Mouse (Mus musculus) spleen, postnatal 4 days (tissue): ENCODE data around the gene Lexm.

Experiments used
- DNase-seq, 2 experiments: peaks; one replicate each; pipeline ENCODE4 v3.0.0; 2022; ENCODE audit warnings: low spot score in 2 of 2

Gene Lexm

GRCm38 (mm10) chr4:106617056-106617455, at the start of gene Lexm:
Gene Lexm (minus strand): TSS chr4:106617241.
- no peak for DNase-seq

GRCm38 (mm10) chr4:106666546-106666945, 49.5 kb upstream of the Lexm start:
- DNase-seq: no peak

GRCm38 (mm10) chr4:106665673-106666072, 48.6 kb upstream of the Lexm start:
- DNase-seq: no peak

- no peak for DNase-seq
Measured at GRCm38 (mm10) chr4:106665269-106665668, 48.2 kb upstream of the Lexm start.

- DNase-seq: no peak
Measured at GRCm38 (mm10) chr4:106664697-106665096, 47.7 kb upstream of the Lexm start.

- no peak for DNase-seq
Measured at GRCm38 (mm10) chr4:106663956-106664470, 47.0 kb upstream of the Lexm start.

- no peak for DNase-seq
Measured at GRCm38 (mm10) chr4:106655681-106656080, 38.6 kb upstream of the Lexm start.

GRCm38 (mm10) chr4:106653051-106653450, 36.0 kb upstream of the Lexm start:
- no peak for DNase-seq

- DNase-seq: no peak
Measured at GRCm38 (mm10) chr4:106652546-106652945, 35.5 kb upstream of the Lexm start.

GRCm38 (mm10) chr4:106650833-106651527, 33.9 kb upstream of the Lexm start, which contains the start of gene Pars2:
Gene Pars2 (plus strand): TSS chr4:106651069.
- peak; percentile 95 to 98 for DNase-seq

- DNase-seq: no peak
Measured at GRCm38 (mm10) chr4:106647137-106647536, 30.1 kb upstream of the Lexm start.

- no peak for DNase-seq
Measured at GRCm38 (mm10) chr4:106645797-106646196, 28.8 kb upstream of the Lexm start.

- no peak for DNase-seq
Measured at GRCm38 (mm10) chr4:106644218-106644610, 27.2 kb upstream of the Lexm start.

- DNase-seq: no peak
Measured at GRCm38 (mm10) chr4:106643483-106644217, 26.6 kb upstream of the Lexm start.

- DNase-seq: no peak
Measured at GRCm38 (mm10) chr4:106634086-106634479, 17.0 kb upstream of the Lexm start.

GRCm38 (mm10) chr4:106633281-106634085, 16.4 kb upstream of the Lexm start:
- DNase-seq: no peak

GRCm38 (mm10) chr4:106632313-106632712, 15.3 kb upstream of the Lexm start:
- no peak for DNase-seq

GRCm38 (mm10) chr4:106630333-106631220, 13.5 kb upstream of the Lexm start:
- DNase-seq: peak; percentile 47 to 79

GRCm38 (mm10) chr4:106629374-106629773, 12.3 kb upstream of the Lexm start:
- no peak for DNase-seq

- no peak for DNase-seq
Measured at GRCm38 (mm10) chr4:106628650-106629360, 11.8 kb upstream of the Lexm start.
